Mouse (Mus musculus) midbrain, embryonic 13.5 days (tissue): ENCODE data around the gene Chst15. TPM values are rescaled to one million over a fixed set of nuclear protein-coding genes. Genes with fewer than 3 reads are reported as not detected.

Source experiments
- ATAC-seq: fragments of 200-750 bp; cut with Nextera tagmentation; 2 replicates; pipeline ENCODE4 v1.8.0; 2017; ENCODE audit warnings: mild to moderate bottlenecking, moderate TSS enrichment, moderate library complexity
- H3K27ac ChIP-seq: fragments of 300-500 bp; sonication (generic); 2 replicates; pipeline ENCODE4 v1.5.1; 2015; ENCODE audit warnings: inconsistent platforms, mild to moderate bottlenecking, moderate library complexity
- H3K27me3 ChIP-seq: fragments of 300-500 bp; sonication (generic); 2 replicates; pipeline ENCODE4 v1.6.1; 2015; ENCODE audit warnings: mild to moderate bottlenecking, inconsistent platforms
- H3K36me3 ChIP-seq: fragments of 300-500 bp; sonication (generic); 2 replicates; pipeline ENCODE4 v1.6.1; 2015; ENCODE audit warnings: mild to moderate bottlenecking, inconsistent platforms
- H3K4me1 ChIP-seq: fragments of 300-500 bp; sonication (generic); replicated peaks from 2 replicates; pipeline ENCODE4 v1.6.1; 2015; ENCODE audit warnings: inconsistent platforms
- H3K4me2 ChIP-seq: fragments of 300-500 bp; sonication (generic); replicated peaks from 2 replicates; pipeline ENCODE4 v1.6.1; 2015; ENCODE audit warnings: moderate library complexity, mild to moderate bottlenecking, inconsistent platforms
- H3K4me3 ChIP-seq: fragments of 300-500 bp; sonication (generic); replicated peaks from 2 replicates; pipeline ENCODE4 v1.5.1; 2015; ENCODE audit warnings: mild to moderate bottlenecking, inconsistent platforms
- H3K9ac ChIP-seq: fragments of 300-500 bp; sonication (generic); replicated peaks from 2 replicates; pipeline ENCODE4 v1.6.1; 2015; ENCODE audit warnings: mild to moderate bottlenecking, inconsistent platforms
- H3K9me3 ChIP-seq: fragments of 300-500 bp; sonication (generic); 2 replicates; pipeline ENCODE4 v1.6.1; 2016; ENCODE audit warnings: mild to moderate bottlenecking, inconsistent platforms
- WGBS: fragments of 180-500 bp; shearing (Covaris S2); methylation state at CpG from one replicate; pipeline ENCODE4 v1.1.7; 2015; 5-methylcytosine and 5-hydroxymethylcytosine counted together
- polyA plus RNA-seq: library from polyadenylated mRNA; unstranded; fragments of >200 nt; fragmentation: Nextera tagmentation; extraction: Ambion mirVana; gene quantifications from 2 replicates; pipeline ENCODE4 v1.2.1, GENCODE M21; 2015

The Chst15 gene
- polyA plus RNA-seq, 1 experiment from 2014 or later = 18.6 TPM

- 82% methylated on average over 9 of the region's 9 CpGs for WGBS
- H3K36me3 ChIP-seq = no peaks in the 10 kb centered on the region
- peaks cover 5% of the 10 kb centered on the region; the same call in 1 of the 2 replicates for H3K4me1 ChIP-seq
- H3K9ac ChIP-seq = no peak overlapping the region
- H3K27ac ChIP-seq = no peak overlapping the region
- no peaks in the 10 kb centered on the region for H3K9me3 ChIP-seq
- no peaks in the 10 kb centered on the region for H3K27me3 ChIP-seq
- no peak for ATAC-seq
- H3K4me3 ChIP-seq = no peak overlapping the region
- no peak overlapping the region for H3K4me2 ChIP-seq
Measured at GRCm38 (mm10) chr7:132347273-132348045, 30.4 kb upstream of the Chst15 start.

DNA sequence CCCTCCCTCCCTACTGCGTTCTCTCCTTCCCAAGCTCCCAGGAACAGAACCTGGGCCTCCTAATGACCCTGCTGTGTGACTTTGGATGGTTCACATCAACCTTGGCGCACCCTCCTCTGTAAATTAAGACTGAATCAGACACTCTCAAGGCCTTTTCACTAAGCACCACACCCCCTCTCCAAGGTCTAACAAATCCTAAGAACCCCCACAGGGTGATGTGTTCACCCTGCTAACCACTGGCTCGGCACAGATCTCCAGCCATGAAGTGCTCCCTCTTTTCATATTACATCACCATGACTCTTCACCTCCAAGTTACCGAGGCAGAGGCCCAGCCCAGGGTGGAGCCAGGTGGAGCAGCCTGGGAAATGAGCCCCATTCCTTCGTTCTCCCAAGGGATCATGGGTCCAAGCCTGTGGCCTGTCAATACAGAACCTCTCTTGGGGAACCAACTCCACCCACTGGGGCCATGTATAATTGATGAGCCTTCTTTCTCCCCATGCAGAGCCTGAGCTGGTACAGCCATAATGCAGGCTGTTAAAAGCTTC lies 28.6 kb upstream of the Chst15 start:
- Histone ChIP-seq H3K9me3 (no peaks in the 10 kb centered on the region), H3K4me2 (no peak overlapping the region), H3K27me3 (no peaks in the 10 kb centered on the region), H3K4me1 (peaks cover 5% of the 10 kb centered on the region; the same call in 1 of the 2 replicates), H3K27ac (no peak overlapping the region), H3K36me3 (no peaks in the 10 kb centered on the region), H3K4me3 (no peak overlapping the region), H3K9ac (no peak overlapping the region)
- ATAC-seq = no peak
- WGBS = 73% methylated on average over 5 of the region's 5 CpGs

DNA sequence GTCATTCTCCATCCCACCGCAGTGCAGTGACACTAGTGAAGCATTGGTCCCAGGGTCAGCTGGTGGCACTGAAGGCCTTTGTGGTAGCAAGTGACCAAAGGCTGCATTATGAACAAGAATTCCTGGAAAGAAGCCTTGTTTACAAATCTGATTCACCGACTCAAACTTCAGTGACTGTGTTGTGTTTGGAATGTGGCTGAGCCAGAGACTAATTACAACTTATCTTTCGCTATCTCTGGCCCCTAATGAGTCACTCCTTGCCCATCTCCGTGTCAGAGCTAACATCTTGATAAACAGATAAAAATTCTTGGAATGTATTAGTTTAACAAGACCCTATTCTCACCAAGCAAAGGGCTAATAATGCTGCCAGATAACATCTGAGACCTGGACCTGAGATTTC lies 27.6 kb upstream of the Chst15 start:
- Histone ChIP-seq H3K4me1 (peaks cover 5% of the 10 kb centered on the region; the same call in 1 of the 2 replicates), H3K27me3 (no peaks in the 10 kb centered on the region), H3K9me3 (no peaks in the 10 kb centered on the region), H3K27ac (no peak overlapping the region), H3K9ac (no peak overlapping the region), H3K4me2 (no peak overlapping the region), H3K4me3 (no peak overlapping the region), H3K36me3 (no peaks in the 10 kb centered on the region)
- ATAC-seq = no peak
- 79% methylated on average over 4 of the region's 4 CpGs for WGBS

DNA sequence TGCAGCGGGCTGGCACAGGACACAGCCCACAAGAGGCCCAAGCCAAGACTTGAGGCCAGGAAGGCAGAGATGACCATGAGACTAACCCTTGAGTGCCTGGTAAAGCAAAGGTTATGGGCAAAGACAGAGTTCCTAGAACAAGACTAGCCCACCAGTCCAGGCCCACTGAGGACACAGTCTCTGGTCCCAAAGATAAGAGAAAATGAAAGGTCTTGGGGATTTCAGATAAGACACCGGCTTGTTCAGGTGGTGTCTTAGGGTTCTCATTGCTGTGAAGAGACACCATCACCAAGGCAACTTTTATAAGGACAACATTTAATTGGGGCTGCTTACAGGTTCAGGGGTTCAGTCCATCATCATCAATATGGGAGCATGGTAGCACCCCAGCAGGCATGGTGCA lies 26.9 kb upstream of the Chst15 start:
- no peak for ATAC-seq
- WGBS = 95% methylated on average over 2 of the region's 2 CpGs
- Histone ChIP-seq H3K27ac (no peak overlapping the region), H3K4me1 (peaks cover 5% of the 10 kb centered on the region; the same call in 1 of the 2 replicates), H3K4me3 (no peak overlapping the region), H3K36me3 (no peaks in the 10 kb centered on the region), H3K9ac (no peak overlapping the region), H3K9me3 (no peaks in the 10 kb centered on the region), H3K4me2 (no peak overlapping the region), H3K27me3 (no peaks in the 10 kb centered on the region)

GRCm38 (mm10) chr7:132343146-132343545 lies 26.1 kb upstream of the Chst15 start:
- Histone ChIP-seq H3K9ac (no peak overlapping the region), H3K4me1 (peaks cover 8% of the 10 kb centered on the region; the same call in 1 of the 2 replicates), H3K4me2 (no peak overlapping the region), H3K4me3 (no peak overlapping the region), H3K36me3 (no peaks in the 10 kb centered on the region), H3K27me3 (no peaks in the 10 kb centered on the region), H3K9me3 (no peaks in the 10 kb centered on the region), H3K27ac (no peak overlapping the region)
- 69% methylated on average over 2 of the region's 2 CpGs for WGBS
- no peak for ATAC-seq

GRCm38 (mm10) chr7:132339041-132339839 lies 22.2 kb upstream of the Chst15 start:
- no peaks in the 10 kb centered on the region for H3K27me3 ChIP-seq
- WGBS = 91% methylated on average over 14 of the region's 14 CpGs
- no peak for ATAC-seq
- 0 out of 2 replicates have a peak overlapping the region, but pooled peaks have one; percentile 9 for H3K27ac ChIP-seq
- no peak overlapping the region for H3K4me3 ChIP-seq
- peaks cover 24% of the 10 kb centered on the region for H3K4me1 ChIP-seq
- no peak overlapping the region for H3K9ac ChIP-seq
- H3K9me3 ChIP-seq = no peaks in the 10 kb centered on the region
- H3K36me3 ChIP-seq = no peaks in the 10 kb centered on the region
- H3K4me2 ChIP-seq = no peak overlapping the region

DNA sequence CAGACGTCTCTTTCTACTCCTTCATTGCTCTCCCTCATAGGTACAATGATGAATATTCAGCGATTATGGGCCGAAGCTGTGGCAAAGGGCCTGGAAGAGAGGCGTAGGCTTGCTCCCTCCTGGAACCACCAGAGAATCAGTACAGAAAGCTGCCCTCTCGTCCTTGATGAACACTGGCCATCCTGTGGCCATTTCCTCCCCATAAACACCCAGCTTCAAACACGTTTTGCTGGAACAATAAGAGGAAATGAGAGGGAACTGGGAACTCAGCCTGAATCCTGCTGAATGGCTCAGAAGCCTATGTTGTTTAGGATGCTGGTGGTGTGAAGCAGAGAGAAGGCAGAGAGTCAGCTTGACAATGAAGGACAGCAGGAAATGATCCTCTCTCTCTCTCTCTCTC lies 21.3 kb upstream of the Chst15 start:
- Histone ChIP-seq H3K4me2 (no peak overlapping the region), H3K4me1 (peaks cover 24% of the 10 kb centered on the region), H3K36me3 (no peaks in the 10 kb centered on the region), H3K4me3 (no peak overlapping the region), H3K9ac (no peak overlapping the region), H3K9me3 (no peaks in the 10 kb centered on the region), H3K27me3 (no peaks in the 10 kb centered on the region), H3K27ac (no peak overlapping the region)
- WGBS = 72% methylated on average over 6 of the region's 6 CpGs
- ATAC-seq = no peak

- Histone ChIP-seq H3K27ac (peak overlapping the region; percentile 59), H3K9me3 (no peaks in the 10 kb centered on the region), H3K9ac (no peak overlapping the region), H3K4me1 (peaks cover 26% of the 10 kb centered on the region), H3K4me2 (no peak overlapping the region), H3K4me3 (no peak overlapping the region), H3K27me3 (no peaks in the 10 kb centered on the region), H3K36me3 (no peaks in the 10 kb centered on the region)
- WGBS = 59% methylated on average over 11 of the region's 11 CpGs
- ATAC-seq = peak; percentile 50; the same call in 1 of the 2 replicates
Measured at GRCm38 (mm10) chr7:132337268-132337917, 20.4 kb upstream of the Chst15 start.

DNA sequence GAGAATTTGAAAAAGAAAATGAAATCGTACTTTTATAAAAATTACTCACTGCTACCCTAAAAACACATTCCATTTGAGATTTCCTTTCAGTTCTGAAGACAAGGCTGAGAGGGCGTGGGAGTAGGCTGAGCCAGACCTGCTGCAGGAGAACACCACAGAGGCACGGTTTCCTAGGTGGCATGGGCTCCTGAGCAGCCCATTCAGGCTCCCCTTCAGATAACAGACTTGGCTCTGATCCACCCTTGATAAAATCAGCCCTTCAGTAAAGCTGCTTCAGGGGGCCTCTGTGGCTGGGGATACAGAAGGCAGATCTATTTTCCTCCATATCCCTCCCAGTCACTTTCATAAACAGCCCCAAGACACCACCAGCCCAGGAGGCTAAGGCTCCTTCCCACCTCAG lies 19.8 kb upstream of the Chst15 start:
- 52% methylated on average over 3 of the region's 3 CpGs for WGBS

DNA sequence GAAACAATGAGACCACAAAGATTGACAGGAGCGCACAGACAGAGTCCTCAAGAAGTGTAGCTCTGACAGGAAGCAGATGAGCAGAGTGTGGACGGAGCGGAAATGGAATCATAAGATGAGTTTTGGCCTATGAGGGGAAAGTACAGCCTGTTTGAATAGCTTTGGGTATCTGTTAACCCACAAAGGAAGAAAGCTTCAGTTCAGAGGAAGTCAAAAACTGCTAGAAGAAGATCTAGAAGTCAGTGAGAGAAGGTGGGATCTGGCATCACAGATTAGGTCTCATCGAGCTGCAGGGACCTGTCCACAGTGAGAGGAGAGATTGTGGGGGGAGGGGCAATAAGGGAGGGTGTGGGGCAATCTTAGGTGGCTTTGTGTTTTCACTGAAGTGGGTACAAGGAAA lies 18.3 kb upstream of the Chst15 start:
- ATAC-seq = no peak
- peaks cover 33% of the 10 kb centered on the region for H3K4me1 ChIP-seq
- no peaks in the 10 kb centered on the region for H3K9me3 ChIP-seq
- no peaks in the 10 kb centered on the region for H3K36me3 ChIP-seq
- no peak overlapping the region for H3K27ac ChIP-seq
- H3K4me2 ChIP-seq = no peak overlapping the region
- no peaks in the 10 kb centered on the region for H3K27me3 ChIP-seq
- WGBS = 94% methylated on average over 4 of the region's 4 CpGs
- H3K4me3 ChIP-seq = no peak overlapping the region
- H3K9ac ChIP-seq = no peak overlapping the region

More for the DNA sequence above, 19.8 kb upstream of the Chst15 start:
- Histone ChIP-seq H3K36me3 (no peaks in the 10 kb centered on the region), H3K9ac (no peak overlapping the region), H3K4me3 (no peak overlapping the region), H3K9me3 (no peaks in the 10 kb centered on the region), H3K27me3 (no peaks in the 10 kb centered on the region), H3K4me1 (peaks cover 32% of the 10 kb centered on the region), H3K4me2 (no peak overlapping the region), H3K27ac (peak overlapping the region; percentile 59)
- ATAC-seq = no peak

- no peak for ATAC-seq
Measured at GRCm38 (mm10) chr7:132333078-132333477, 16.1 kb upstream of the Chst15 start.

More at GRCm38 (mm10) chr7:132333078-132333477, 16.1 kb upstream of the Chst15 start:
- no peak overlapping the region for H3K4me2 ChIP-seq
- 77% methylated on average over 1 of the region's 1 CpGs for WGBS
- peaks cover 29% of the 10 kb centered on the region for H3K4me1 ChIP-seq
- H3K27ac ChIP-seq = no peak overlapping the region
- no peak overlapping the region for H3K4me3 ChIP-seq
- H3K27me3 ChIP-seq = no peaks in the 10 kb centered on the region
- no peaks in the 10 kb centered on the region for H3K36me3 ChIP-seq
- no peak overlapping the region for H3K9ac ChIP-seq
- H3K9me3 ChIP-seq = no peaks in the 10 kb centered on the region
